Mouse (Mus musculus) erythroid progenitor cell, adult 5-6 weeks (primary cell): ENCODE measurements around the gene Aqp3. TPM values are rescaled to one million over a fixed set of nuclear protein-coding genes. Genes with fewer than 3 reads are reported as not detected.

Experiments used
- ATAC-seq: replicated peaks from 2 replicates; pipeline ENCODE4 v1.8.0; 2016; ENCODE audit warnings: moderate number of reproducible peaks, mild to moderate bottlenecking, moderate TSS enrichment, inconsistent platforms; ENCODE audit not compliant: poor library complexity, low FRiP score, severe bottlenecking
- total RNA-seq, 2 experiments: library from RNA; stranded (forward) in 1 of 2; stranded (reverse) in 1 of 2; fragments of 150-400 nt in 1 of 2; fragments of 186-747, 209-891 nt in 1 of 2; gene quantifications; 2 replicates each; pipeline versions ENCODE4 v1.2.3 to v1.2.4; 2015 to 2017; ENCODE audit warnings: low replicate concordance in 2 of 2

Gene Aqp3
- total RNA-seq (2015; ENCODE audit: low replicate concordance) (not detected in 2 replicates), total RNA-seq (2017; ENCODE audit: low replicate concordance) (0.26 TPM in 1 of 2 replicates, not detected in the other)

GRCm38 (mm10) chr4:41097871-41098576, at the start of gene Aqp3:
TSS of gene Aqp3 (minus strand) at chr4:41098183.
- ATAC-seq: no peak

GRCm38 (mm10) chr4:41142601-41143000, 44.6 kb upstream of the Aqp3 start:
- ATAC-seq: no peak

GRCm38 (mm10) chr4:41140174-41140875, 42.3 kb upstream of the Aqp3 start:
- ATAC-seq: no peak

GRCm38 (mm10) chr4:41136811-41137210, 38.8 kb upstream of the Aqp3 start:
- ATAC-seq: no peak

- peak; percentile 17; the same call in 1 of the 2 replicates for ATAC-seq
Measured at GRCm38 (mm10) chr4:41136454-41136805, 38.4 kb upstream of the Aqp3 start.

- 0 out of 2 replicates have a peak, but pooled peaks have one; percentile 13 for ATAC-seq
Measured at GRCm38 (mm10) chr4:41135711-41136453, 37.9 kb upstream of the Aqp3 start, which contains the start of gene Ube2r2. TSS of gene Ube2r2 (plus strand) at chr4:41135743.

- ATAC-seq: peak; percentile 58
Measured at GRCm38 (mm10) chr4:41134935-41135710, 37.1 kb upstream of the Aqp3 start.

GRCm38 (mm10) chr4:41133529-41134291, 35.7 kb upstream of the Aqp3 start:
- peak; percentile 23; the same call in 1 of the 2 replicates for ATAC-seq

GRCm38 (mm10) chr4:41132471-41132870, 34.5 kb upstream of the Aqp3 start:
- peak; percentile 7; the same call in 1 of the 2 replicates for ATAC-seq

GRCm38 (mm10) chr4:41129836-41130235, 31.9 kb upstream of the Aqp3 start:
- ATAC-seq: peak; percentile 67

- peak; percentile 79 for ATAC-seq
Measured at GRCm38 (mm10) chr4:41129406-41129805, 31.4 kb upstream of the Aqp3 start.

- ATAC-seq: peak; percentile 99
Measured at GRCm38 (mm10) chr4:41124180-41124951, 26.4 kb upstream of the Aqp3 start, which contains the start of gene Nol6. TSS of gene Nol6 (minus strand) at chr4:41124455.

GRCm38 (mm10) chr4:41118706-41119292, 20.8 kb upstream of the Aqp3 start:
- peak; percentile 65 for ATAC-seq

GRCm38 (mm10) chr4:41116817-41117216, 18.8 kb upstream of the Aqp3 start:
- no peak for ATAC-seq

GRCm38 (mm10) chr4:41115793-41116192, 17.8 kb upstream of the Aqp3 start:
- ATAC-seq: no peak

- no peak for ATAC-seq
Measured at GRCm38 (mm10) chr4:41115074-41115473, 17.1 kb upstream of the Aqp3 start.

GRCm38 (mm10) chr4:41114358-41115070, 16.5 kb upstream of the Aqp3 start:
- ATAC-seq: no peak
